Mouse (Mus musculus) lung, postnatal 0 days (tissue): ENCODE results near the gene Stat2. TPM values are rescaled to one million over a fixed set of nuclear protein-coding genes. Genes with fewer than 3 reads are reported as not detected.

Source experiments
- ATAC-seq: fragments of 200-750 bp; cut with Nextera tagmentation; 2 replicates; pipeline ENCODE4 v1.8.0; 2017; ENCODE audit warnings: moderate library complexity
- DNase-seq: peaks from one replicate; pipeline ENCODE4 v3.0.0-alpha.2; 2016; ENCODE audit warnings: low spot score
- H3K27ac ChIP-seq: fragments of 300-500 bp; sonication (generic); 2 replicates; pipeline ENCODE4 v1.5.1; 2014; ENCODE audit warnings: antibody characterized with exemption, mild to moderate bottlenecking, low read length, mixed read lengths
- H3K27me3 ChIP-seq: fragments of 300-500 bp; sonication (generic); replicated peaks from 2 replicates; pipeline ENCODE4 v1.6.1; 2014; ENCODE audit warnings: low read length, mixed read lengths; ENCODE audit not compliant: insufficient read depth
- H3K36me3 ChIP-seq: fragments of 300-500 bp; sonication (generic); 2 replicates; pipeline ENCODE4 v1.6.1; 2014; ENCODE audit warnings: low read length, mixed read lengths; ENCODE audit not compliant: insufficient read depth
- H3K4me1 ChIP-seq: fragments of 300-500 bp; sonication (generic); 2 replicates; pipeline ENCODE4 v1.6.1; 2014; ENCODE audit warnings: antibody characterized with exemption, low read depth, low read length, mixed read lengths; ENCODE audit not compliant: insufficient read depth
- H3K4me2 ChIP-seq: fragments of 300-500 bp; sonication (generic); replicated peaks from 2 replicates; pipeline ENCODE4 v1.6.1; 2014; ENCODE audit warnings: low read depth, mild to moderate bottlenecking, low read length, moderate library complexity, mixed read lengths
- H3K4me3 ChIP-seq: fragments of 300-500 bp; sonication (generic); 2 replicates; pipeline ENCODE4 v1.5.1; 2014; ENCODE audit warnings: low read depth, low read length
- H3K9ac ChIP-seq: fragments of 300-500 bp; sonication (generic); replicated peaks from 2 replicates; pipeline ENCODE4 v1.6.1; 2014; ENCODE audit warnings: low read depth, mild to moderate bottlenecking
- H3K9me3 ChIP-seq: fragments of 300-500 bp; sonication (generic); 2 replicates; pipeline ENCODE4 v1.6.1; 2016; ENCODE audit warnings: low read length, mixed read lengths
- CTCF ChIP-seq: IDR thresholded peaks from 2 replicates; pipeline ENCODE4 v1.5.1; 2016; ENCODE audit warnings: antibody characterized with exemption, mild to moderate bottlenecking
- EP300 ChIP-seq: IDR thresholded peaks from 2 replicates; pipeline ENCODE4 v1.6.1; 2016; ENCODE audit warnings: antibody characterized with exemption, mild to moderate bottlenecking, control low read depth
- WGBS: fragments of 180-500 bp; shearing (Covaris S2); extraction: QIAGEN DNeasy Blood & Tissue Kit; methylation state at CpG from one replicate; pipeline ENCODE4 v1.1.7; 2014; 5-methylcytosine and 5-hydroxymethylcytosine counted together
- polyA plus RNA-seq: library from polyadenylated mRNA; unstranded; fragments of >200 nt; fragmentation: Nextera tagmentation; extraction: Ambion mirVana; gene quantifications from 2 replicates; pipeline ENCODE4 v1.2.1, GENCODE M21; 2015

Stat2 gene
- polyA plus RNA-seq, 1 experiment from 2014 or later = 11.8 TPM

DNA sequence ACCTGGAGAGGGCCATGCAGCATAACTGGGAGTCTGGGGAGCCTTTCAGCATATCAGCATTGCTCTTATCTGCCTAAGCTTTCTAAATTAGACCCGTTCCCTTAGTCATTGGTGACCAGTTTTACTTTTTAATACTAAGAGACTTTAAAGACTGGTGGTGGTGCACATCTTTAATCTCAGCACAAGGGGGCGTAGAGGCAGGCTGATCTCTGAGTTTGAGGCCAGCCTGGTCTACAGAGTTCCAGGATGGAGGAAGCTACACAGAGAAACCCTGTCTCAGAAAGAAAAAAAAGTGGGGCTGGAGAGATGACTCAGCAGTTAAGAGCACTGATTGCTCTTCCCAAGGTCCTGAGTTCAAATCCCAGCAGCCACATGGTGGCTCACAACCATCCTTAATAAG, 69.9 kb downstream of the Stat2 start:
- ATAC-seq (no peak), DNase-seq (peak; percentile 22)
- Histone ChIP-seq H3K27ac (no peak overlapping the region), H3K9me3 (no peaks in the 10 kb centered on the region), H3K4me3 (no peak overlapping the region), H3K4me1 (peaks cover 5% of the 10 kb centered on the region; the same call in 1 of the 2 replicates), H3K4me2 (no peak overlapping the region), H3K9ac (no peak overlapping the region), H3K36me3 (no peaks in the 10 kb centered on the region), H3K27me3 (no peaks in the 10 kb centered on the region)
- TF ChIP-seq CTCF = peak; percentile 58
- no peak for TF ChIP-seq EP300
- WGBS = 69% methylated on average over 2 of the region's 2 CpGs

Other genes with a start within 250 kb of the Stat2 start
- gene Naca, start 235.0 kb upstream of the Stat2 start, polyA plus RNA-seq = 445 and 456 TPM in 2 replicates
- gene Ptges3, start 211.6 kb upstream of the Stat2 start, polyA plus RNA-seq = 239 and 259 TPM in 2 replicates
- gene Atp5b, start 187.3 kb upstream of the Stat2 start, polyA plus RNA-seq = 1,155 and 1,171 TPM in 2 replicates
- 11.2 and 11.4 TPM in 2 replicates for gene Baz2a, start 179.0 kb upstream of the Stat2 start, polyA plus RNA-seq
- 26.4 and 28.3 TPM in 2 replicates for gene Rbms2, start 90.3 kb upstream of the Stat2 start, polyA plus RNA-seq
- gene Gls2, start 76.1 kb upstream of the Stat2 start, polyA plus RNA-seq = 0.82 and 0.92 TPM in 2 replicates
- 16.0 and 16.9 TPM in 2 replicates for gene Spryd4, start 58.8 kb upstream of the Stat2 start, polyA plus RNA-seq
- not detected in 2 replicates for gene Mip, start 44.7 kb upstream of the Stat2 start, polyA plus RNA-seq
- 11.2 and 14.5 TPM in 2 replicates for gene Timeless, start 38.5 kb upstream of the Stat2 start, polyA plus RNA-seq
- gene Apon, start 16.5 kb upstream of the Stat2 start, polyA plus RNA-seq = not detected in 2 replicates
- gene Apof, start 1.9 kb upstream of the Stat2 start, polyA plus RNA-seq = not detected in 2 replicates
- gene Il23a, start 28.2 kb downstream of the Stat2 start, polyA plus RNA-seq = 0.30 and 0.32 TPM in 2 replicates
- gene Pan2, start 32.8 kb downstream of the Stat2 start, polyA plus RNA-seq = 19.0 and 20.2 TPM in 2 replicates
- 243 and 244 TPM in 2 replicates for gene Cnpy2, start 51.9 kb downstream of the Stat2 start, polyA plus RNA-seq
- 85.4 and 85.8 TPM in 2 replicates for gene Cs, start 67.2 kb downstream of the Stat2 start, polyA plus RNA-seq
- gene Coq10a, start 98.4 kb downstream of the Stat2 start, polyA plus RNA-seq = 16.4 and 19.9 TPM in 2 replicates
- 4.2 and 4.9 TPM in 2 replicates for gene Ankrd52, start 106.6 kb downstream of the Stat2 start, polyA plus RNA-seq
- 0.15 TPM in 1 of 2 replicates, not detected in the other for gene Slc39a5, start 130.7 kb downstream of the Stat2 start, polyA plus RNA-seq
- gene Nabp2, start 140.9 kb downstream of the Stat2 start, polyA plus RNA-seq = 48.6 and 54.7 TPM in 2 replicates
- 31.3 and 32.2 TPM in 2 replicates for gene Rnf41, start 141.1 kb downstream of the Stat2 start, polyA plus RNA-seq
- gene Smarcc2, start 188.7 kb downstream of the Stat2 start, polyA plus RNA-seq = 28.9 and 33.0 TPM in 2 replicates
- 1,888 and 2,049 TPM in 2 replicates for gene Myl6, start 223.6 kb downstream of the Stat2 start, polyA plus RNA-seq
- gene Myl6b, start 228.1 kb downstream of the Stat2 start, polyA plus RNA-seq = 5.5 and 5.9 TPM in 2 replicates